Mouse (Mus musculus) midbrain, embryonic 16.5 days (tissue): ENCODE data around the gene Bcar3. TPM values are rescaled to one million over a fixed set of nuclear protein-coding genes. Genes with fewer than 3 reads are reported as not detected.

Experiments used
- ATAC-seq: fragments of 200-750 bp; cut with Nextera tagmentation; 2 replicates; pipeline ENCODE4 v1.8.0; 2017; ENCODE audit warnings: moderate TSS enrichment
- H3K27ac ChIP-seq: fragments of 300-500 bp; sonication (generic); 2 replicates; pipeline ENCODE4 v1.5.1; 2014; ENCODE audit warnings: mild to moderate bottlenecking, low read length, mixed read lengths
- H3K27me3 ChIP-seq: fragments of 300-500 bp; sonication (generic); 2 replicates; pipeline ENCODE4 v1.6.1; 2014; ENCODE audit warnings: low read depth, low read length, mixed read lengths; ENCODE audit not compliant: control insufficient read depth, insufficient read depth
- H3K36me3 ChIP-seq: fragments of 300-500 bp; sonication (generic); 2 replicates; pipeline ENCODE4 v1.6.1; 2014; ENCODE audit warnings: mild to moderate bottlenecking, low read length, moderate library complexity, mixed read lengths; ENCODE audit not compliant: control insufficient read depth, insufficient read depth
- H3K4me1 ChIP-seq: fragments of 300-500 bp; sonication (generic); 2 replicates; pipeline ENCODE4 v1.6.1; 2014; ENCODE audit warnings: mild to moderate bottlenecking, low read length, mixed read lengths; ENCODE audit not compliant: control insufficient read depth, insufficient read depth
- H3K4me2 ChIP-seq: fragments of 300-500 bp; sonication (generic); 2 replicates; pipeline ENCODE4 v1.6.1; 2014; ENCODE audit warnings: mild to moderate bottlenecking, low read length, mixed read lengths
- H3K4me3 ChIP-seq: fragments of 300-500 bp; sonication (generic); 2 replicates; pipeline ENCODE4 v1.5.1; 2014; ENCODE audit warnings: low read depth, mild to moderate bottlenecking, low read length, moderate library complexity, mixed read lengths
- H3K9ac ChIP-seq: fragments of 300-500 bp; sonication (generic); 2 replicates; pipeline ENCODE4 v1.6.1; 2014; ENCODE audit warnings: low read depth, low read length, mixed read lengths
- H3K9me3 ChIP-seq: fragments of 300-500 bp; sonication (generic); replicated peaks from 2 replicates; pipeline ENCODE4 v1.6.1; 2014; ENCODE audit warnings: mild to moderate bottlenecking, low read length, mixed read lengths; ENCODE audit not compliant: control insufficient read depth, poor library complexity, severe bottlenecking
- WGBS: fragments of 180-500 bp; shearing (Covaris S2); extraction: QIAGEN DNeasy Blood & Tissue Kit; methylation state at CpG from one replicate; pipeline ENCODE4 v1.1.7; 2014; 5-methylcytosine and 5-hydroxymethylcytosine counted together
- polyA plus RNA-seq: library from polyadenylated mRNA; unstranded; fragments of >200 nt; fragmentation: Nextera tagmentation; extraction: Ambion mirVana; gene quantifications from 2 replicates; pipeline ENCODE4 v1.2.1, GENCODE M21; 2015

The Bcar3 gene
- polyA plus RNA-seq, 1 experiment from 2014 or later: 7.6 TPM

DNA sequence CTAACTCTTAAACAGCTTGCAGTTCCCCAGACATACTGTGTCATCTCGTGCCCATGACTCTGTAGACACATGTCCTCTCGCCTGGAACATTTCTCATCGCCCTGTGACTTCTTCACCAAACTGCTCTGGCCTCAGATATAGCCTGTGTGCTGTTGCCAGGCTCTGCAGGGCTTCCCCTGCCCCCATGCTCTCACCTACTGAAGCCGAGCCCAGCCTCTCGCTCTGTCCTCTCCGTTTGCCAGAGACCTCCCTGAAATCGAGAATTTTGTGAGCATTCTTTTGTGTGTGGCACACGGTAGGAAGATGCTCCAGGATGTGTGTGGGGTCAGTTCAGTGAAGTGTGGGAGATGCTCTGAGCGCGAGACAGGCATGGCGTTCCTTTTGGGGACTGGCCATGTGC is 151.8 kb downstream of the Bcar3 start:
- Histone ChIP-seq H3K9me3 (no peaks in the 10 kb centered on the region), H3K27ac (no peak overlapping the region), H3K27me3 (no peaks in the 10 kb centered on the region), H3K4me3 (no peak overlapping the region), H3K36me3 (no peaks in the 10 kb centered on the region), H3K4me2 (no peak overlapping the region), H3K4me1 (no peaks in the 10 kb centered on the region), H3K9ac (no peak overlapping the region)
- ATAC-seq: no peak
- WGBS: 88% methylated on average over 11 of the region's 11 CpGs

DNA sequence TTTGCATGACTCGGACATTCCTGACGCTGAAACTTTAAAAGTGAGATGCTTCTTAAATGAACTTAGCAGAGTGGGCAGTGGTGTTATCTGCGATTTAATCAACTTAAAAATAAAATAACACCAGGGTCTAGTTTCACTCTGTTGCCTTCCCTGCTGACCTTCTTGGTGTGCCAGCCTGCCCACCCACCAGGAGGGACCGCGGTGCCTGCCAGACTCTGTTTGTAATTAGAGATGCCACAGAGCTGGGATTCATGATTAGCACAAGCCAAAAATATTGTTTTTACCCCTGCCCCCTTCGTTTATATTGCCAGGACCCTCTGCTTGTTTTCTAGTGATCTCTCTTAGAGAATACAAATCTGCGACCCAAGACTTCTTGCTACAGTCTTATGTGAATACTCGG is 152.7 kb downstream of the Bcar3 start:
- 83% methylated on average over 8 of the region's 8 CpGs for WGBS
- ATAC-seq: no peak
- Histone ChIP-seq H3K36me3 (no peaks in the 10 kb centered on the region), H3K27ac (no peak overlapping the region), H3K9ac (no peak overlapping the region), H3K4me1 (no peaks in the 10 kb centered on the region), H3K4me3 (no peak overlapping the region), H3K27me3 (no peaks in the 10 kb centered on the region), H3K4me2 (no peak overlapping the region), H3K9me3 (no peaks in the 10 kb centered on the region)

DNA sequence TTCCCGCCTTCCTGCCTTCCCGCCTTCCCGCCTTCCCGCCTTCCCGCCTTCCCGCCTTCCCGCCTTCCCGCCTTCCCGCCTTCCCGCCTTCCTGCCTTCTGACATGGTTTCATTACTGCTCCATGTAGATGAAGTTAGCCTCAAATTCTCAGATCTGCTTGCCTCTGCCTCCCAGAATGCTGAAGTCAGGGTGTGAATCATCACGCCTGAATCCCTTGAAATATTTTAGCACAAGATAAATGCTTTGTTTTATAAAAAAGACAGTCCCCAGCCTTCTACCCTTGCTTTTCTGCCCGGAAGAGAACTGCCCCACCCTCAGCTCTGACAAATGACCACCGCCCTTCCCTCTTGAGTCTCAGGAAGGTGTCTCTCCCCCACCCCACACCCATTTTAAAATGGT is 154.3 kb downstream of the Bcar3 start:
- no peak overlapping the region for H3K4me3 ChIP-seq
- WGBS: 100% methylated on average over 13 of the region's 13 CpGs
- no peaks in the 10 kb centered on the region for H3K4me1 ChIP-seq
- H3K4me2 ChIP-seq: no peak overlapping the region
- H3K9ac ChIP-seq: no peak overlapping the region
- no peaks in the 10 kb centered on the region for H3K27me3 ChIP-seq
- H3K36me3 ChIP-seq: no peaks in the 10 kb centered on the region
- H3K9me3 ChIP-seq: no peaks in the 10 kb centered on the region
- no peak for ATAC-seq
- no peak overlapping the region for H3K27ac ChIP-seq

DNA sequence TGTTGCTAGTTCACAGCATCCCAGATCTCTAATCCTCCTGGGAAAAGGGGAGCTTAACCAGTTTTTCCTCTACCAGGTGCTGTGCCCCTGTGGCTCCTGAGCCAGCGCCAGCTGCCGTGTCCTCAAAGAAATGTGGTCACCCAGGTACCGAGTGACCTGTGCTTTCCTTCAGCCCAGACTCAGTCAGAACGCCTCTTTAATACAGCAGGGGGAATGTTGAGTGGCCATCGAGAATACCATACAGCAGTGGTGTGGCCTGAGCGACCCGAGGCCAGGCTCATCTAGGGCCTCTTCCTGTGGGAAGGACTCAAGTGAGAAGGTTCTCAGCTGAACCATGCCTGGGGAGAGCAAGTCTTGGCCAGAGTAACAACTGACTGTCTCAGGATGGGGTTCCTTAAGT is 156.1 kb downstream of the Bcar3 start:
- Histone ChIP-seq H3K9me3 (no peaks in the 10 kb centered on the region), H3K27ac (no peak overlapping the region), H3K36me3 (no peaks in the 10 kb centered on the region), H3K27me3 (no peaks in the 10 kb centered on the region), H3K9ac (no peak overlapping the region), H3K4me2 (no peak overlapping the region), H3K4me3 (no peak overlapping the region), H3K4me1 (no peaks in the 10 kb centered on the region)
- 96% methylated on average over 7 of the region's 7 CpGs for WGBS
- ATAC-seq: no peak

DNA sequence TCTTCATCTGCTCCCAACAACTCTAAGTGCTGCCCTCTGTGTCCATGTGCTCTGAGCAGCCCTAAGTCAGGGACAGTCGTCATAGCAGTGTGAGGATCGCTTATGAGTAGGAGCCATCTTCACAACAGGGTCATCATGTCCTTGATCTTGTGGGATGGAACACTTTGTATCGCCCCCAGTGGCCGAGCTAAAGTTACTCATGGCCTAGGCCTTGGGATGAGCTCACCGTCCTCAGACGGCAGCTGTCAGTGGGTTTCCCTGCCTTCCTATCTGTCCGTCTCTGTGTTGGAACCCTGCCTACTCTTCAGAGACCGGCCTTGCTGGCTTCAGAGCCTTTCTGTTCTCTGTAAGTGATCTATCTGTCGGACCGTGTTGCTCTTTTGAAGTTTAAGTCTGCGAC is 159.9 kb downstream of the Bcar3 start:
- H3K4me3 ChIP-seq: no peak overlapping the region
- WGBS: 81% methylated on average over 11 of the region's 11 CpGs
- ATAC-seq: no peak

DNA sequence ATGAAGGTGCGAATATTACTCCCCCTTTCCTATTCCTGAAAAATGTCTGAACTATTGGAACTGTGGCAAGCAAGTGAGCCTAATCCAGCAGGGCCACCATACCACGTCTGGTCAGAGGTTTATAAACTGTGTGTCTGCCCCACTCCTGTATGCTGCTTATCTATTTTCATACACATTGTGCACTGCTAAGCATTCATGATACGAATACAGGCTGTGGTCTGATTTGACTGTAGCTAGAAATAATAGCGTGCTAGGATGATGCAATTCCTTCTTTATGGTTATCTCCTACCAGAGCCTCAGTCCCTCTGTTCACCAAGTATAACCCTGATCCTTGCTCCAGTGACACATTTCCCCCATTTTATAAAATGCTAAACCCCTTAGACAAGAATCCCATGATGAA is 162.2 kb downstream of the Bcar3 start:
- 95% methylated on average over 4 of the region's 4 CpGs for WGBS
- no peak for ATAC-seq

More for the DNA sequence above, 159.9 kb downstream of the Bcar3 start:
- Histone ChIP-seq H3K9me3 (no peaks in the 10 kb centered on the region), H3K27me3 (no peaks in the 10 kb centered on the region), H3K4me2 (no peak overlapping the region), H3K9ac (no peak overlapping the region), H3K27ac (no peak overlapping the region), H3K36me3 (no peaks in the 10 kb centered on the region), H3K4me1 (no peaks in the 10 kb centered on the region; the same call in 1 of the 2 replicates)

DNA sequence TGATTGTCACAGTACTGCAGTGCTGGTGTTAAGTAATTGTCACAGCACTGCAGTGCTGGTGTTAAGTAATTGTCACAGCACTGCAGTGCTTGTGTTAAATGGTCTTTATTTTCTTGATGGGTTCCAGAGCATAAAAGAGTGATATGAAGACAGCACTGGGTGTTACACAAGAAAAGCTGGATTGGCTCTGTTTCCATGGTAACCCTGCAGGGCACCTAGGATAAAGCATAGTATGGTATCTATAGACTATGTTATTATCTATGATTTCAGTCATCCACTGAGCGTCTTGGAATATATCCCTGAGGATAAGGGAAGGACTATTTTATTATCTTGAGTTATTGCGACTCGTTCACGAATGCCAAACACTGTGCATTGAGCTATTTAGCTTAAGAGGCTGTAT is 162.9 kb downstream of the Bcar3 start:
- no peak overlapping the region for H3K27ac ChIP-seq
- no peak overlapping the region for H3K4me3 ChIP-seq
- no peak overlapping the region for H3K9ac ChIP-seq
- 58% methylated on average over 4 of the region's 4 CpGs for WGBS
- H3K4me2 ChIP-seq: no peak overlapping the region
- no peaks in the 10 kb centered on the region for H3K9me3 ChIP-seq
- H3K4me1 ChIP-seq: peaks cover 16% of the 10 kb centered on the region
- no peaks in the 10 kb centered on the region for H3K27me3 ChIP-seq
- H3K36me3 ChIP-seq: no peaks in the 10 kb centered on the region
- no peak; the same call in 1 of the 2 replicates for ATAC-seq

More for the DNA sequence above, 162.2 kb downstream of the Bcar3 start:
- Histone ChIP-seq H3K9ac (no peak overlapping the region), H3K4me1 (peaks cover 9% of the 10 kb centered on the region), H3K9me3 (no peaks in the 10 kb centered on the region), H3K27me3 (no peaks in the 10 kb centered on the region), H3K4me3 (no peak overlapping the region), H3K4me2 (no peak overlapping the region), H3K36me3 (no peaks in the 10 kb centered on the region), H3K27ac (no peak overlapping the region)

DNA sequence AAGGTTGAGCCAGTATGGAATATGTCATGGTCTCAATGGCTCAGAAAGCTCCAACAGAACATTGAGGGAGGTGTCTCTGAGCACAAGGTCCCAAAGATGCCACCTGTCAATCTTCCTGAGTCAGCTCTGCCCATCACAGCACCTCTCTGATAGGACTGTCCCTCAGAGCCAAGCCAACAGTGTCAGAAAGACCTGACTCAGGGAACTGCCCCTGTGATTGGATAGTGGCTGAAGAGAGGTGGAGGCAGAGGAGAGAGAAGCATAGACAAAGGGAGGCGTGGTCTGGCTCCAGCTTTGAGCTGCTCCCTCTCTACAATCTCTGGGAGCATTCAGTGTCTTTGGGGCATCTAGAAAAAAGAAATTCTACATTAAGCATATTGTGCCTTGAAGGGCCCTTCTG is 163.8 kb downstream of the Bcar3 start:
- no peaks in the 10 kb centered on the region for H3K9me3 ChIP-seq
- peaks cover 25% of the 10 kb centered on the region for H3K4me1 ChIP-seq
- no peak for ATAC-seq
- H3K27ac ChIP-seq: no peak overlapping the region
- H3K27me3 ChIP-seq: no peaks in the 10 kb centered on the region
- 53% methylated on average over 1 of the region's 1 CpGs for WGBS
- H3K36me3 ChIP-seq: no peaks in the 10 kb centered on the region
- no peak overlapping the region for H3K9ac ChIP-seq
- no peak overlapping the region for H3K4me2 ChIP-seq
- no peak overlapping the region for H3K4me3 ChIP-seq

DNA sequence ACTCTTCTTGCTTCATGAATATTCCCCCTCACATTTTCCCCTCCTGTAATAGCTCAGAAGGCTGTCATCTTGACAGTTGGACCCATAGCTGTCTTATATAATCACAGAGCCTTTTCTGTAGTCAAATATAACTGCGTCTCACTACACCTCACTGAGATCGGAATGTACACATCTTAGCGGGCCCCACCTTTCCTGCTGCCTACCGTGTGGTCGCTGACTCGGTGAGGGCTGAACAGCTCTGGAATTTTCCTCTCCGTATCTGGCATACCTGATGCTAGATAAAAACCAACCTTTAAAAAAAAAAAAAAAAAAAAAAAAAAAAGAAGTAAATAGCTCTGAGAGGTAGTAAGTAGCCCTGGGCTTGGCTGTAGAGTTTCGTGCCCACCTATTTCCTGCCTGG is 164.8 kb downstream of the Bcar3 start:
- Histone ChIP-seq H3K4me3 (no peak overlapping the region), H3K27me3 (no peaks in the 10 kb centered on the region), H3K4me1 (peaks cover 25% of the 10 kb centered on the region), H3K9me3 (no peaks in the 10 kb centered on the region), H3K9ac (no peak overlapping the region), H3K27ac (no peak overlapping the region), H3K4me2 (no peak overlapping the region), H3K36me3 (no peaks in the 10 kb centered on the region)
- no peak for ATAC-seq
- 76% methylated on average over 8 of the region's 8 CpGs for WGBS
